Mouse (Mus musculus): ENCODE measurements around the gene Arl4c. TPM values are rescaled to one million over a fixed set of nuclear protein-coding genes. Genes with fewer than 3 reads are reported as not detected.
A peak's percentile ranks its signal among the peaks of the same experiment; 100 is the strongest.

Arl4c gene
- polyA plus RNA-seq (2014; fragmentation: Nextera tagmentation; extraction: Ambion mirVana) = 12.0 and 12.1 TPM in 2 replicates

- ATAC-seq (ENCODE audit: low FRiP score) = peak; percentile 88
- under 1% methylated on average over 87 of the region's 91 CpGs for WGBS
- Histone ChIP-seq H3K36me3 (ENCODE audit: control insufficient read depth, insufficient read depth, low read length) (no peaks in the 10 kb centered on the region; the same call in none of the 2 replicates), H3K9me3 (ENCODE audit: control insufficient read depth, low read length) (no peaks in the 10 kb centered on the region), H3K4me1 (ENCODE audit: control insufficient read depth, insufficient read depth, low read length) (peaks cover 14% of the 10 kb centered on the region), H3K4me2 (peak within 1 kb of the TSS; percentile 71), H3K27me3 (ENCODE audit: control insufficient read depth, insufficient read depth, low read length) (peaks cover 2% of the 10 kb centered on the region), H3K4me3 (ENCODE audit: low read depth, low read length) (peak within 1 kb of the TSS; percentile 92), H3K27ac (ENCODE audit: low read depth, low read length) (peak within 1 kb of the TSS; percentile 92), H3K9ac (ENCODE audit: low read length) (peak within 1 kb of the TSS; percentile 97)
- peak; percentile 99 for DNase-seq (ENCODE audit: low spot score, missing footprints)
Observed at GRCm38 (mm10) chr1:88701870-88702661, at the start of gene Arl4c. Gene Arl4c (minus strand): TSS chr1:88702221.

GRCm38 (mm10) chr1:88751332-88751731, 49.3 kb upstream of the Arl4c start:
- H3K9me3 ChIP-seq (ENCODE audit: control insufficient read depth, low read length) = no peaks in the 10 kb centered on the region
- no peaks in the 10 kb centered on the region; the same call in 1 of the 2 replicates for H3K4me1 ChIP-seq (ENCODE audit: control insufficient read depth, insufficient read depth, low read length)
- H3K27ac ChIP-seq (ENCODE audit: low read depth, low read length) = no peak overlapping the region
- no peaks in the 10 kb centered on the region for H3K36me3 ChIP-seq (ENCODE audit: control insufficient read depth, insufficient read depth, low read length)
- H3K27me3 ChIP-seq (ENCODE audit: control insufficient read depth, insufficient read depth, low read length) = no peaks in the 10 kb centered on the region
- no peak overlapping the region for H3K4me2 ChIP-seq
- WGBS = 64% methylated on average over 6 of the region's 6 CpGs
- DNase-seq (ENCODE audit: low spot score, missing footprints) = no peak
- ATAC-seq (ENCODE audit: low FRiP score) = no peak
- H3K4me3 ChIP-seq (ENCODE audit: low read depth, low read length) = no peak overlapping the region
- no peak overlapping the region for H3K9ac ChIP-seq (ENCODE audit: low read length)

GRCm38 (mm10) chr1:88750576-88750975, 48.6 kb upstream of the Arl4c start:
- Histone ChIP-seq H3K9me3 (ENCODE audit: control insufficient read depth, low read length) (no peaks in the 10 kb centered on the region), H3K27me3 (ENCODE audit: control insufficient read depth, insufficient read depth, low read length) (no peaks in the 10 kb centered on the region), H3K36me3 (ENCODE audit: control insufficient read depth, insufficient read depth, low read length) (no peaks in the 10 kb centered on the region), H3K4me2 (no peak overlapping the region), H3K27ac (ENCODE audit: low read depth, low read length) (no peak overlapping the region), H3K9ac (ENCODE audit: low read length) (no peak overlapping the region), H3K4me3 (ENCODE audit: low read depth, low read length) (no peak overlapping the region), H3K4me1 (ENCODE audit: control insufficient read depth, insufficient read depth, low read length) (no peaks in the 10 kb centered on the region; the same call in 1 of the 2 replicates)
- 88% methylated on average over 7 of the region's 7 CpGs for WGBS
- DNase-seq (ENCODE audit: low spot score, missing footprints) (no peak), ATAC-seq (ENCODE audit: low FRiP score) (no peak)

GRCm38 (mm10) chr1:88750126-88750525, 48.1 kb upstream of the Arl4c start:
- Histone ChIP-seq H3K9me3 (ENCODE audit: control insufficient read depth, low read length) (no peaks in the 10 kb centered on the region), H3K4me1 (ENCODE audit: control insufficient read depth, insufficient read depth, low read length) (no peaks in the 10 kb centered on the region; the same call in 1 of the 2 replicates), H3K27ac (ENCODE audit: low read depth, low read length) (no peak overlapping the region), H3K9ac (ENCODE audit: low read length) (no peak overlapping the region), H3K4me2 (no peak overlapping the region), H3K27me3 (ENCODE audit: control insufficient read depth, insufficient read depth, low read length) (no peaks in the 10 kb centered on the region), H3K4me3 (ENCODE audit: low read depth, low read length) (no peak overlapping the region), H3K36me3 (ENCODE audit: control insufficient read depth, insufficient read depth, low read length) (no peaks in the 10 kb centered on the region)
- ATAC-seq (ENCODE audit: low FRiP score) = no peak
- 87% methylated on average over 3 of the region's 3 CpGs for WGBS
- no peak for DNase-seq (ENCODE audit: low spot score, missing footprints)

- H3K4me2 ChIP-seq = no peak overlapping the region
- no peaks in the 10 kb centered on the region for H3K27me3 ChIP-seq (ENCODE audit: control insufficient read depth, insufficient read depth, low read length)
- no peak overlapping the region for H3K4me3 ChIP-seq (ENCODE audit: low read depth, low read length)
- WGBS = 77% methylated on average over 8 of the region's 8 CpGs
- H3K36me3 ChIP-seq (ENCODE audit: control insufficient read depth, insufficient read depth, low read length) = no peaks in the 10 kb centered on the region
- H3K27ac ChIP-seq (ENCODE audit: low read depth, low read length) = no peak overlapping the region
- DNase-seq (ENCODE audit: low spot score, missing footprints) = no peak
- no peak overlapping the region for H3K9ac ChIP-seq (ENCODE audit: low read length)
- no peak for ATAC-seq (ENCODE audit: low FRiP score)
- no peaks in the 10 kb centered on the region; the same call in 1 of the 2 replicates for H3K4me1 ChIP-seq (ENCODE audit: control insufficient read depth, insufficient read depth, low read length)
- no peaks in the 10 kb centered on the region for H3K9me3 ChIP-seq (ENCODE audit: control insufficient read depth, low read length)
Observed at GRCm38 (mm10) chr1:88749106-88749505, 47.1 kb upstream of the Arl4c start.

- H3K4me3 ChIP-seq (ENCODE audit: low read depth, low read length) = no peak overlapping the region
- H3K9me3 ChIP-seq (ENCODE audit: control insufficient read depth, low read length) = no peaks in the 10 kb centered on the region
- H3K27ac ChIP-seq (ENCODE audit: low read depth, low read length) = no peak overlapping the region
- DNase-seq (ENCODE audit: low spot score, missing footprints) (peak; percentile 97), ATAC-seq (ENCODE audit: low FRiP score) (peak; percentile 84)
- WGBS = 10% methylated on average over 8 of the region's 8 CpGs
- no peaks in the 10 kb centered on the region for H3K27me3 ChIP-seq (ENCODE audit: control insufficient read depth, insufficient read depth, low read length)
- H3K4me2 ChIP-seq = no peak overlapping the region
- H3K4me1 ChIP-seq (ENCODE audit: control insufficient read depth, insufficient read depth, low read length) = no peaks in the 10 kb centered on the region
- H3K9ac ChIP-seq (ENCODE audit: low read length) = no peak overlapping the region
- H3K36me3 ChIP-seq (ENCODE audit: control insufficient read depth, insufficient read depth, low read length) = no peaks in the 10 kb centered on the region
Observed at GRCm38 (mm10) chr1:88745256-88745655, 43.2 kb upstream of the Arl4c start.

- Histone ChIP-seq H3K9ac (ENCODE audit: low read length) (no peak overlapping the region), H3K9me3 (ENCODE audit: control insufficient read depth, low read length) (no peaks in the 10 kb centered on the region), H3K27ac (ENCODE audit: low read depth, low read length) (no peak overlapping the region), H3K36me3 (ENCODE audit: control insufficient read depth, insufficient read depth, low read length) (no peaks in the 10 kb centered on the region), H3K4me3 (ENCODE audit: low read depth, low read length) (no peak overlapping the region), H3K4me2 (no peak overlapping the region), H3K4me1 (ENCODE audit: control insufficient read depth, insufficient read depth, low read length) (no peaks in the 10 kb centered on the region), H3K27me3 (ENCODE audit: control insufficient read depth, insufficient read depth, low read length) (no peaks in the 10 kb centered on the region)
- DNase-seq (ENCODE audit: low spot score, missing footprints) (no peak), ATAC-seq (ENCODE audit: low FRiP score) (no peak)
- 75% methylated on average over 8 of the region's 8 CpGs for WGBS
Observed at GRCm38 (mm10) chr1:88744261-88744660, 42.2 kb upstream of the Arl4c start.

- Histone ChIP-seq H3K27ac (ENCODE audit: low read depth, low read length) (no peak overlapping the region), H3K27me3 (ENCODE audit: control insufficient read depth, insufficient read depth, low read length) (no peaks in the 10 kb centered on the region), H3K4me2 (no peak overlapping the region), H3K4me1 (ENCODE audit: control insufficient read depth, insufficient read depth, low read length) (no peaks in the 10 kb centered on the region), H3K9ac (ENCODE audit: low read length) (no peak overlapping the region), H3K36me3 (ENCODE audit: control insufficient read depth, insufficient read depth, low read length) (no peaks in the 10 kb centered on the region), H3K4me3 (ENCODE audit: low read depth, low read length) (no peak overlapping the region), H3K9me3 (ENCODE audit: control insufficient read depth, low read length) (no peaks in the 10 kb centered on the region)
- DNase-seq (ENCODE audit: low spot score, missing footprints) (peak; percentile 93), ATAC-seq (ENCODE audit: low FRiP score) (no peak)
- 59% methylated on average over 7 of the region's 7 CpGs for WGBS
Observed at GRCm38 (mm10) chr1:88742372-88742771, 40.4 kb upstream of the Arl4c start.

- no peak overlapping the region for H3K9ac ChIP-seq (ENCODE audit: low read length)
- H3K9me3 ChIP-seq (ENCODE audit: control insufficient read depth, low read length) = no peaks in the 10 kb centered on the region
- WGBS = 83% methylated on average over 4 of the region's 4 CpGs
- no peaks in the 10 kb centered on the region for H3K4me1 ChIP-seq (ENCODE audit: control insufficient read depth, insufficient read depth, low read length)
- ATAC-seq (ENCODE audit: low FRiP score) (no peak), DNase-seq (ENCODE audit: low spot score, missing footprints) (no peak)
- H3K36me3 ChIP-seq (ENCODE audit: control insufficient read depth, insufficient read depth, low read length) = no peaks in the 10 kb centered on the region
- no peak overlapping the region for H3K4me2 ChIP-seq
- no peaks in the 10 kb centered on the region for H3K27me3 ChIP-seq (ENCODE audit: control insufficient read depth, insufficient read depth, low read length)
- H3K4me3 ChIP-seq (ENCODE audit: low read depth, low read length) = no peak overlapping the region
- no peak overlapping the region for H3K27ac ChIP-seq (ENCODE audit: low read depth, low read length)
Observed at GRCm38 (mm10) chr1:88739546-88739945, 37.5 kb upstream of the Arl4c start.
